Mouse (Mus musculus) liver, embryonic 12.5 days (tissue): ENCODE results near the gene Pdf. TPM values are rescaled to one million over a fixed set of nuclear protein-coding genes. Genes with fewer than 3 reads are reported as not detected.

ENCODE experiments used
- ATAC-seq: fragments of 200-750 bp; cut with Nextera tagmentation; 2 replicates; pipeline ENCODE4 v1.8.0; 2017; ENCODE audit warnings: moderate number of reproducible peaks, mild to moderate bottlenecking, moderate library complexity
- H3K27ac ChIP-seq: fragments of 300-500 bp; sonication (generic); 2 replicates; pipeline ENCODE4 v1.5.1; 2016; ENCODE audit warnings: mild to moderate bottlenecking
- H3K27me3 ChIP-seq: fragments of 300-500 bp; sonication (generic); replicated peaks from 2 replicates; pipeline ENCODE4 v1.6.1; 2016; ENCODE audit warnings: mild to moderate bottlenecking, moderate library complexity
- H3K36me3 ChIP-seq: fragments of 300-500 bp; sonication (generic); 2 replicates; pipeline ENCODE4 v1.6.1; 2016; ENCODE audit warnings: mild to moderate bottlenecking, moderate library complexity
- H3K4me1 ChIP-seq: fragments of 300-500 bp; sonication (generic); 2 replicates; pipeline ENCODE4 v1.6.1; 2016
- H3K4me2 ChIP-seq: fragments of 300-500 bp; sonication (generic); 2 replicates; pipeline ENCODE4 v1.6.1; 2016; ENCODE audit warnings: mild to moderate bottlenecking, moderate library complexity
- H3K4me3 ChIP-seq: fragments of 300-500 bp; sonication (generic); 2 replicates; pipeline ENCODE4 v1.5.1; 2016; ENCODE audit warnings: mild to moderate bottlenecking, moderate library complexity
- H3K9ac ChIP-seq: fragments of 300-500 bp; sonication (generic); 2 replicates; pipeline ENCODE4 v1.6.1; 2016; ENCODE audit warnings: mild to moderate bottlenecking, moderate library complexity
- H3K9me3 ChIP-seq: fragments of 300-500 bp; sonication (generic); replicated peaks from 2 replicates; pipeline ENCODE4 v1.6.1; 2016; ENCODE audit warnings: mild to moderate bottlenecking, moderate library complexity
- WGBS: fragments of 180-500 bp; shearing (Covaris S2); methylation state at CpG from one replicate; pipeline ENCODE4 v1.1.7; 2016; ENCODE audit not compliant: insufficient replicate concordance; 5-methylcytosine and 5-hydroxymethylcytosine counted together
- polyA plus RNA-seq: library from polyadenylated mRNA; unstranded; fragments of >200 nt; fragmentation: Nextera tagmentation; extraction: Ambion mirVana; gene quantifications from 2 replicates; pipeline ENCODE4 v1.2.1, GENCODE M21; 2016

Gene Pdf
- polyA plus RNA-seq, result 30.1 and 35.4 TPM in 2 replicates

GRCm38 (mm10) chr8:107048061-107048941 lies at the start of gene Pdf:
Pdf (minus strand) TSS chr8:107048614.
- no peaks in the 10 kb centered on the region for H3K27me3 ChIP-seq
- WGBS, result under 1% methylated on average over 87 of the region's 87 CpGs
- peak; percentile 78 for ATAC-seq
- no peaks in the 10 kb centered on the region; the same call in 1 of the 2 replicates for H3K9me3 ChIP-seq
- peak within 1 kb of the TSS; percentile 96 for H3K4me2 ChIP-seq
- peaks cover 45% of the 10 kb centered on the region for H3K4me1 ChIP-seq
- H3K9ac ChIP-seq, result peak within 1 kb of the TSS; percentile 87
- peak within 1 kb of the TSS; percentile 91 for H3K27ac ChIP-seq
- peaks cover 83% of the 10 kb centered on the region for H3K36me3 ChIP-seq
- peak within 1 kb of the TSS; percentile 80 for H3K4me3 ChIP-seq

- Histone ChIP-seq H3K4me1 (peaks cover 33% of the 10 kb centered on the region), H3K4me3 (peak within 1 kb of the TSS; percentile 87), H3K27ac (peak within 1 kb of the TSS; percentile 96), H3K4me2 (peak within 1 kb of the TSS; percentile 80), H3K9me3 (no peaks in the 10 kb centered on the region), H3K36me3 (peaks cover 32% of the 10 kb centered on the region), H3K27me3 (no peaks in the 10 kb centered on the region), H3K9ac (peak within 1 kb of the TSS; percentile 95)
- 3% methylated on average over 39 of the region's 39 CpGs for WGBS
- peak; percentile 92 for ATAC-seq
These were observed 48.1 kb upstream of the Pdf start, which contains the start of gene Terf2 for GRCm38 (mm10) chr8:107096366-107097036. Terf2 (minus strand) TSS chr8:107096547.

DNA sequence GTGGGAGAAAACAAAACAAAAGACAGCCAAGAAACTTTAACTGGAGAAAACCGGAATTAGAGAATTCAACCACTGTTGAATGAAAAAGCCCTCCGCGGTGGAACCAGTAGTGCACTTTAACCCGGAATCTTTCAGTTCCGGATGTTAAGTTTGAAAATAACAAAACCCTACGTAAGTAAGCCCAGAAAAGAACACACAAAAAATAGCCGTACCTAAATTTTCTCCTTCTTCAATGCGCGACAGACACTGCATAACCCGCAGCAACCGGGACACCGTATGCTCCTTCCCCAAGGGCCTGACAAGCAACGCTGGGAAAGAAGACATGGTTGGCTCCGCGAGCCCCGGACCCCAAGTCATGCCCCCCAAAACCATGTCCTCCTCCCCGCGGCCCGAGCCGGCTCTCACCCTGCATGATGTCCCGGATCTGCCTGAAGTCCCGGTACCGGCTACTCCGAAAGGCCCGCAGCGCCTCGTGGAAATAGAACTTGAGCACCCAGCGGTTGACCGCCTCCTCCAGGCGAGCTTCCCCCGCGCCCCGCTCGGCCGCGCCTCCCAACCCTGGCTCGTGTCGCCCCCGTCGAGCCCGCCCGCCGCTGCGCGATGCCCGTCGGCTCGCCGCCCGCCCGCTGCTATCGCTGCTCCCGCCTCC lies 47.4 kb upstream of the Pdf start:
- Histone ChIP-seq H3K27ac (peak overlapping the region; percentile 96), H3K27me3 (no peaks in the 10 kb centered on the region), H3K4me2 (peak overlapping the region; percentile 80), H3K4me1 (peaks cover 33% of the 10 kb centered on the region), H3K9me3 (no peaks in the 10 kb centered on the region), H3K9ac (peak overlapping the region; percentile 95), H3K4me3 (peak overlapping the region; percentile 87), H3K36me3 (peaks cover 39% of the 10 kb centered on the region)
- ATAC-seq, result no peak
- 1% methylated on average over 43 of the region's 53 CpGs for WGBS

DNA sequence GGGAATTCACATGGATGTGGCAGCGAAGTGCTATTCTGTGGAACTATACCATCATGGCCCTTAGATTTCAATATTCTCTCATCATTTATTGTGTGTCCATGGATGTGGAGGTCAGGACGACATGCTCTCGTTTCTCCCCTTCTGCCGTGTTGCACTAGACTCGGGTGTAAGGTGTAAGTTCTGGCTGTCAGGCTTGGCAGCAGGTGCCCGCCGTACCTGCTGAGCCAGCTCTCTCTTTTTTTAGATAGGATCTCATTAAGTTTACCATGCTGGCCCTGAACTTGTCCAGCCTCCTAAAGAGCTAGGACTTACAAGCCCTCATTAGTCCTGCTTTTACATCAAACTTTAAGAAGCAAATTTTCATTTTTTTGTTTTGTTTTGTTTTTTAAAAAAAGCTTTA lies 42.1 kb upstream of the Pdf start:
- H3K4me2 ChIP-seq, result no peak overlapping the region
- 88% methylated on average over 7 of the region's 7 CpGs for WGBS
- no peak overlapping the region for H3K27ac ChIP-seq
- no peak overlapping the region for H3K4me3 ChIP-seq
- H3K9me3 ChIP-seq, result no peaks in the 10 kb centered on the region
- peaks cover 89% of the 10 kb centered on the region for H3K36me3 ChIP-seq
- H3K4me1 ChIP-seq, result peaks cover 28% of the 10 kb centered on the region
- no peak for ATAC-seq
- no peak overlapping the region for H3K9ac ChIP-seq
- no peaks in the 10 kb centered on the region for H3K27me3 ChIP-seq

- H3K4me3 ChIP-seq, result no peak overlapping the region
- H3K36me3 ChIP-seq, result peaks cover 96% of the 10 kb centered on the region
- no peaks in the 10 kb centered on the region for H3K27me3 ChIP-seq
- no peaks in the 10 kb centered on the region for H3K9me3 ChIP-seq
- WGBS, result 87% methylated on average over 5 of the region's 5 CpGs
- H3K4me2 ChIP-seq, result no peak overlapping the region
- peaks cover 8% of the 10 kb centered on the region for H3K4me1 ChIP-seq
- no peak overlapping the region for H3K27ac ChIP-seq
- no peak for ATAC-seq
- H3K9ac ChIP-seq, result no peak overlapping the region
These were observed 40.2 kb upstream of the Pdf start for GRCm38 (mm10) chr8:107088526-107089063.

DNA sequence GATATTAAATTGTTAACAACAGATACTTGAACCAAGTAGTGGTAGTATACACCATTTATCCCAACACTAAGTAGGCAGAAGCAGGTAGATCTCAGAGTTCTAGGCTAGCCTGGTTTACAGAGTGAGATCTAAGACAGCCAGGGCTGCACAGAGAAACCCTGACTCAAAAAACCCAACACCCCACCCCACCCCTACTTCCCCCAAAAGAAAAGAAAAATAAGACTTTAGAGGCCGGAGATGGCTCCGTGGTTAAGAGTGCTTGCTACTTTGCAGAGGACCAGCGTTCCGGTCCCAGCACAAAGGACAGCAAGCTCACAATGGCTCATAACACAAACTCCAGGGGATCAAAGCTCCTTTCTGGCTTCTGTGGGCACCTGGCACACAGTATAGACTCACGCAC lies 37.6 kb upstream of the Pdf start:
- Histone ChIP-seq H3K9ac (no peak overlapping the region), H3K4me2 (no peak overlapping the region), H3K27me3 (no peaks in the 10 kb centered on the region), H3K9me3 (no peaks in the 10 kb centered on the region), H3K4me3 (no peak overlapping the region), H3K4me1 (no peaks in the 10 kb centered on the region), H3K36me3 (peaks cover 96% of the 10 kb centered on the region), H3K27ac (no peak overlapping the region)
- ATAC-seq, result no peak
- WGBS, result 94% methylated on average over 5 of the region's 5 CpGs

GRCm38 (mm10) chr8:107085358-107085757 lies 36.9 kb upstream of the Pdf start:
- H3K36me3 ChIP-seq, result peaks cover 96% of the 10 kb centered on the region
- no peaks in the 10 kb centered on the region for H3K4me1 ChIP-seq
- H3K27me3 ChIP-seq, result no peaks in the 10 kb centered on the region
- ATAC-seq, result no peak
- WGBS, result 88% methylated on average over 17 of the region's 17 CpGs
- H3K4me2 ChIP-seq, result no peak overlapping the region
- no peaks in the 10 kb centered on the region for H3K9me3 ChIP-seq
- H3K27ac ChIP-seq, result no peak overlapping the region
- H3K9ac ChIP-seq, result no peak overlapping the region
- no peak overlapping the region for H3K4me3 ChIP-seq

GRCm38 (mm10) chr8:107076239-107076888 lies 27.9 kb upstream of the Pdf start:
- Histone ChIP-seq H3K9ac (no peak overlapping the region), H3K4me2 (no peak overlapping the region), H3K27me3 (no peaks in the 10 kb centered on the region), H3K4me3 (no peak overlapping the region), H3K27ac (no peak overlapping the region), H3K9me3 (no peaks in the 10 kb centered on the region), H3K4me1 (peaks cover 7% of the 10 kb centered on the region; the same call in 1 of the 2 replicates), H3K36me3 (peaks cover 98% of the 10 kb centered on the region)
- no peak for ATAC-seq
- 78% methylated on average over 7 of the region's 7 CpGs for WGBS

DNA sequence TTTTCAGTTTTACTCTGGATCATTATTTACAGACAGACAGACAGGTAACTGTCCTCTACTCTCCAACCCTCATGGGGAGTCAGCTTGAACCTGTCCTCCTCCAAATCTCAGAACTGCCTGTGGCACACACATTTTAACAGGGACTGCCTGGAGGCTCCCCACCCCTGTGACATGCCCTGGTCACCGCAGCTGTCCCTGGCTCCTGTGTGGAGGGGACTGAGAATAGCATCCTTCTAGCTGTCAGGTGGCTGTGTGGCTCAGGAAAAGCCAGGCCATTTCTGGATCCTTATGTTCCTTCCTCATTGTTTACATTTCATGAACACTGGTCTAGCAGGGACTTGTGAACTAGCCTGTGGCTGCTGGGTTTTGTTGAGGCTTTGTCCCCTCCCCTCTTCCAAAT lies 25.7 kb upstream of the Pdf start:
- H3K4me1 ChIP-seq, result peaks cover 7% of the 10 kb centered on the region; the same call in 1 of the 2 replicates
- H3K4me3 ChIP-seq, result no peak overlapping the region
- WGBS, result 71% methylated on average over 1 of the region's 1 CpGs
- ATAC-seq, result no peak
- peaks cover 98% of the 10 kb centered on the region for H3K36me3 ChIP-seq
- no peaks in the 10 kb centered on the region for H3K9me3 ChIP-seq
- no peak overlapping the region for H3K9ac ChIP-seq
- H3K4me2 ChIP-seq, result no peak overlapping the region
- no peak overlapping the region for H3K27ac ChIP-seq
- no peaks in the 10 kb centered on the region for H3K27me3 ChIP-seq

DNA sequence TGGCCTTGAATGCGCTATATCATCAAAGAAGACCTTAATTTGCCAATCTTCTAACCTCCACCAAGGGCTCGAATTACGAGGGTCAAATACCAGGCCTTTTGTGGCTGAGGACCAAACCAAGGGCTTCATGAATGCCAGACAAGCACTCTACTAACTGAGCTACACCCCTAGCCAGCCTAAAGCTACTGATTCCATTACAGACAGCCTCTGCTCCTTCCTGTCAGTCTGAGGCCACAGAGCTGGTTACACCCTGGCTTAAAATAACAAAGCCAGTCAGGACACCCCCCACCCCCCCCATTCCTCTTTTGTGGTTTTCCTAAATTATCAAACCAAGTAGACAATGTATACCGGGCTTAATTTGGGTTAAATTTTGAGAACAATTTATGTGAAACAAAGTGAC lies 25.3 kb upstream of the Pdf start:
- no peak for ATAC-seq
- H3K9ac ChIP-seq, result no peak overlapping the region
- WGBS, result 73% methylated on average over 4 of the region's 4 CpGs
- H3K4me3 ChIP-seq, result no peak overlapping the region
- no peak overlapping the region for H3K27ac ChIP-seq
- H3K36me3 ChIP-seq, result peaks cover 97% of the 10 kb centered on the region
- peaks cover 7% of the 10 kb centered on the region; the same call in 1 of the 2 replicates for H3K4me1 ChIP-seq
- H3K4me2 ChIP-seq, result no peak overlapping the region
- no peaks in the 10 kb centered on the region for H3K9me3 ChIP-seq
- no peaks in the 10 kb centered on the region for H3K27me3 ChIP-seq
